Mouse (Mus musculus) MEL (cell line): ENCODE data around the gene Rif1. TPM values are rescaled to one million over a fixed set of nuclear protein-coding genes. Genes with fewer than 3 reads are reported as not detected.

Experiments
- DNase-seq: peaks from one replicate; pipeline ENCODE4 v3.0.0; 2011; ENCODE audit warnings: low read depth, low spot score
- H3K27ac ChIP-seq: 2 replicates; pipeline ENCODE4 v1.5.1; 2012; ENCODE audit warnings: low read depth, mild to moderate bottlenecking, control low read depth, low read length, moderate library complexity; ENCODE audit not compliant: control insufficient read depth
- H3K27me3 ChIP-seq, 2 experiments: fragments of 150-350 bp in 1 of 2; sonication (generic) in 1 of 2; 2 replicates each; pipeline ENCODE4 v1.6.1; 2012; ENCODE audit warnings: low read length in 2 of 2, mild to moderate bottlenecking in 2 of 2, improper control_type of control experiment in 1 of 2, moderate library complexity in 1 of 2; ENCODE audit not compliant: insufficient read depth in 2 of 2, control insufficient read depth in 1 of 2
- H3K36me3 ChIP-seq, 2 experiments: 2 replicates each; pipeline ENCODE4 v1.6.1; 2012 to 2014; ENCODE audit warnings: low read length in 2 of 2, improper control_type of control experiment in 1 of 2, inconsistent platforms in 1 of 2, mild to moderate bottlenecking in 1 of 2; ENCODE audit not compliant: insufficient read depth in 2 of 2, control insufficient read depth in 1 of 2
- H3K4me1 ChIP-seq, 2 experiments: fragments of 150-350 bp in 1 of 2; sonication (generic) in 1 of 2; 2 replicates each; pipeline ENCODE4 v1.6.1; 2012; ENCODE audit warnings: low read length in 2 of 2, improper control_type of control experiment in 1 of 2, mild to moderate bottlenecking in 1 of 2; ENCODE audit not compliant: insufficient read depth in 2 of 2, control insufficient read depth in 1 of 2
- H3K4me3 ChIP-seq, 2 experiments: fragments of 150-350 bp in 1 of 2; sonication (generic) in 1 of 2; 2 replicates each; pipeline ENCODE4 v1.5.1; 2012; ENCODE audit warnings: low read depth in 2 of 2, low read length in 2 of 2, mild to moderate bottlenecking in 2 of 2, moderate library complexity in 2 of 2, control low read depth in 1 of 2, improper control_type of control experiment in 1 of 2; ENCODE audit not compliant: control insufficient read depth in 1 of 2, insufficient read depth in 1 of 2
- H3K79me2 ChIP-seq: 2 replicates; pipeline ENCODE4 v1.6.1; 2012; ENCODE audit warnings: mild to moderate bottlenecking, low read length, moderate library complexity; ENCODE audit not compliant: control insufficient read depth, poor library complexity, insufficient read depth
- H3K9ac ChIP-seq: 2 replicates; pipeline ENCODE4 v1.6.1; 2012; ENCODE audit warnings: low read depth, mild to moderate bottlenecking, control low read depth, low read length, moderate library complexity; ENCODE audit not compliant: control insufficient read depth, poor library complexity, severe bottlenecking
- H3K9me3 ChIP-seq: fragments of 150-350 bp; sonication (generic); replicated peaks from 2 replicates; pipeline ENCODE4 v1.6.1; 2012; ENCODE audit warnings: mild to moderate bottlenecking, low read length, improper control_type of control experiment, moderate library complexity; ENCODE audit not compliant: insufficient read depth
- BHLHE40 ChIP-seq: IDR thresholded peaks from 2 replicates; pipeline ENCODE4 v1.6.1; 2012; ENCODE audit warnings: low read depth, mild to moderate bottlenecking, inconsistent platforms, low read length, improper control_type of control experiment, borderline replicate concordance
- CHD1 ChIP-seq: IDR thresholded peaks from 2 replicates; pipeline ENCODE4 v1.6.1; 2012; ENCODE audit warnings: low read depth, mild to moderate bottlenecking, inconsistent platforms, low read length, improper control_type of control experiment
- CTCF ChIP-seq, 3 experiments: IDR thresholded peaks in 2 of 3; conservative IDR thresholded peaks in 1 of 3; 2 replicates each; pipeline ENCODE4 v1.5.1; 2011 to 2012; ENCODE audit warnings: low read length in 3 of 3, low read depth in 2 of 3, mild to moderate bottlenecking in 2 of 3, improper control_type of control experiment in 1 of 3, inconsistent platforms in 1 of 3, mixed read lengths in 1 of 3, moderate library complexity in 1 of 3; ENCODE audit not compliant: control insufficient read depth in 1 of 3, insufficient read depth in 1 of 3, poor library complexity in 1 of 3, severe bottlenecking in 1 of 3
- E2F4 ChIP-seq: IDR thresholded peaks from 2 replicates; pipeline ENCODE4 v1.6.1; 2011; ENCODE audit warnings: low read depth, low read length, improper control_type of control experiment, borderline replicate concordance
- ELF1 ChIP-seq: IDR thresholded peaks from 2 replicates; pipeline ENCODE4 v1.6.1; 2014; ENCODE audit warnings: low read depth, mild to moderate bottlenecking, inconsistent platforms, low read length, improper control_type of control experiment, moderate library complexity
- EP300 ChIP-seq, 2 experiments: IDR thresholded peaks; 2 replicates each; pipeline ENCODE4 v1.6.1; 2011; ENCODE audit warnings: improper control_type of control experiment in 2 of 2, low read length in 2 of 2, low read depth in 1 of 2, mild to moderate bottlenecking in 1 of 2
- ETS1 ChIP-seq: IDR thresholded peaks from 2 replicates; pipeline ENCODE4 v1.6.1; 2012; ENCODE audit warnings: low read depth, mild to moderate bottlenecking, inconsistent platforms, low read length, improper control_type of control experiment, moderate library complexity
- GABPA ChIP-seq: IDR thresholded peaks from 2 replicates; pipeline ENCODE4 v1.6.1; 2012; ENCODE audit warnings: low read depth, mild to moderate bottlenecking, inconsistent platforms, low read length, improper control_type of control experiment, moderate library complexity
- GATA1 ChIP-seq: IDR thresholded peaks from 2 replicates; pipeline ENCODE4 v1.6.1; 2011; ENCODE audit warnings: low read depth, low read length, improper control_type of control experiment
- HCFC1 ChIP-seq: IDR thresholded peaks from 2 replicates; pipeline ENCODE4 v1.6.1; 2012; ENCODE audit warnings: low read depth, mild to moderate bottlenecking, inconsistent platforms, low read length, improper control_type of control experiment, moderate library complexity
- JUND ChIP-seq: IDR thresholded peaks from 2 replicates; pipeline ENCODE4 v1.6.1; 2011; ENCODE audit warnings: low read depth, mild to moderate bottlenecking, improper control_type of control experiment, low read length
- MAFK ChIP-seq: IDR thresholded peaks from 2 replicates; pipeline ENCODE4 v1.6.1; 2011; ENCODE audit warnings: low read depth, mild to moderate bottlenecking, low read length, improper control_type of control experiment, borderline replicate concordance
- MAZ ChIP-seq: IDR thresholded peaks from 2 replicates; pipeline ENCODE4 v1.6.1; 2012; ENCODE audit warnings: low read depth, mild to moderate bottlenecking, inconsistent platforms, low read length, improper control_type of control experiment
- MXI1 ChIP-seq: IDR thresholded peaks from 2 replicates; pipeline ENCODE4 v1.6.1; 2011; ENCODE audit warnings: mild to moderate bottlenecking, low read depth, low read length, improper control_type of control experiment
- MYC ChIP-seq: IDR thresholded peaks from 2 replicates; pipeline ENCODE4 v1.6.1; 2011; ENCODE audit warnings: low read depth, mild to moderate bottlenecking, low read length, improper control_type of control experiment, moderate library complexity
- NRF1 ChIP-seq: IDR thresholded peaks from 2 replicates; pipeline ENCODE4 v1.6.1; 2014; ENCODE audit warnings: low read depth, mild to moderate bottlenecking, inconsistent platforms, low read length, improper control_type of control experiment, moderate library complexity; ENCODE audit not compliant: poor library complexity, insufficient read depth, severe bottlenecking
- POLR2A ChIP-seq, 2 experiments: IDR thresholded peaks; 2 replicates each; pipeline ENCODE4 v1.6.1; 2011 to 2012; ENCODE audit warnings: low read length in 2 of 2, mild to moderate bottlenecking in 2 of 2, control low read depth in 1 of 2, improper control_type of control experiment in 1 of 2, low read depth in 1 of 2, moderate library complexity in 1 of 2; ENCODE audit not compliant: control insufficient read depth in 1 of 2, insufficient read depth in 1 of 2, poor library complexity in 1 of 2
- POLR2AphosphoS2 ChIP-seq: IDR thresholded peaks from 2 replicates; pipeline ENCODE4 v1.6.1; 2011; ENCODE audit warnings: low read length, improper control_type of control experiment
- RAD21 ChIP-seq: IDR thresholded peaks from 2 replicates; pipeline ENCODE4 v1.6.1; 2011; ENCODE audit warnings: mild to moderate bottlenecking, low read depth, low read length, improper control_type of control experiment
- SIN3A ChIP-seq: IDR thresholded peaks from 2 replicates; pipeline ENCODE4 v1.6.1; 2012; ENCODE audit warnings: low read length, improper control_type of control experiment, inconsistent platforms
- SMC3 ChIP-seq: IDR thresholded peaks from 2 replicates; pipeline ENCODE4 v1.6.1; 2011; ENCODE audit warnings: low read depth, low read length, improper control_type of control experiment
- TAL1 ChIP-seq: IDR thresholded peaks from 2 replicates; pipeline ENCODE4 v1.6.1; 2012; ENCODE audit warnings: mild to moderate bottlenecking, inconsistent platforms, low read length, moderate library complexity, mixed read lengths
- TBP ChIP-seq: IDR thresholded peaks from 2 replicates; pipeline ENCODE4 v1.8.0; 2011; ENCODE audit warnings: low read depth, low read length, improper control_type of control experiment
- UBTF ChIP-seq: IDR thresholded peaks from 2 replicates; pipeline ENCODE4 v1.6.1; 2012; ENCODE audit warnings: low read depth, mild to moderate bottlenecking, inconsistent platforms, low read length, improper control_type of control experiment, moderate library complexity, borderline replicate concordance; ENCODE audit not compliant: insufficient read depth
- USF1 ChIP-seq: IDR thresholded peaks from 2 replicates; pipeline ENCODE4 v1.6.1; 2014; ENCODE audit warnings: low read depth, mild to moderate bottlenecking, inconsistent platforms, low read length, improper control_type of control experiment, moderate library complexity
- ZC3H11A ChIP-seq: IDR thresholded peaks from 2 replicates; pipeline ENCODE4 v1.6.1; 2012; ENCODE audit warnings: low read depth, mild to moderate bottlenecking, inconsistent platforms, low read length, improper control_type of control experiment
- ZNF384 ChIP-seq: IDR thresholded peaks from 2 replicates; pipeline ENCODE4 v1.6.1; 2012; ENCODE audit warnings: low read depth, mild to moderate bottlenecking, inconsistent platforms, low read length, improper control_type of control experiment
- polyA plus RNA-seq, 2 experiments: library from polyadenylated mRNA; stranded (reverse) in 1 of 2; unstranded in 1 of 2; fragments of >175 nt in 1 of 2; fragments of >200 nt in 1 of 2; gene quantifications; 2 replicates each; pipeline versions ENCODE4 v1.2.1 to v1.2.4; 2012; ENCODE audit warnings: low replicate concordance in 2 of 2, low read depth in 1 of 2; ENCODE audit not compliant: insufficient read length in 2 of 2, insufficient read depth in 1 of 2, missing spikeins in 1 of 2
- total RNA-seq: library from RNA; depleted of rRNA; stranded (reverse); fragments of 300-350 nt; gene quantifications from 2 replicates; pipeline ENCODE4 v1.2.3, GENCODE M21; 2012

The Rif1 gene
- total and polyA plus RNA-seq, 3 experiments: 31.7 to 247 (median 44.3) TPM

DNA sequence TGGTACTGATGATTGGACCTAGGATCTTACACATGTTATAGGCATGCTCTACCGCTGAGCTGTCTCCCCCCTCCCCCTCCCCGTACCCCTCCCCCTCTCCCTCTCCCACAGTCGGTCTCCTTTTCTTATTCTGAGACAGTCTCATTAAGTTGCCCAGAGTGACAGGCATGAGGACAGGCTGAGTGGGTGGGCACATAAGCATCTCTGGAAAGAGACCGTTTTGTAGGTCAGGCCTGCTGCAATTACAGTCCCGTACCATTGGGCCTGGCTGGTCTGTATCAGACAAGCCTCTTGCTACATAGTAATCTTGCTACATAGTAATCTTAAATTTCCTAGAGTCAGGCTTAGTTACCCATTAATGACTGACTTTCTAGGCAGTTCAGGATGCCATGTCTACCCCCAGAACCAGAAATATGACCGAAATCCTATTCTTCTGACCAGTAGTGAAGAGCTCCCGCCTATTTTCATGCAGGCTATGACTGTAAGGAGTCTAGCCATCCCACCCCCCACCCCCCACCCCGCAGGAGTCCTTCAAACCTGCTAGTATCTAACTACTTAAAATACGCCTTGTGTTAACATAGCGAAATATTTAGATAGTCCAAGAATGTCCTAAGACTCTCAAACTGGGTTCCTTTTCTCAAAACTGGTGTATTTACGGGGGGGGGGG lies 35.6 kb upstream of the Rif1 start:
- H3K9me3 ChIP-seq: no peaks in the 10 kb centered on the region
- no peaks in the 10 kb centered on the region for H3K36me3 ChIP-seq
- no peak overlapping the region for H3K4me3 ChIP-seq

DNA sequence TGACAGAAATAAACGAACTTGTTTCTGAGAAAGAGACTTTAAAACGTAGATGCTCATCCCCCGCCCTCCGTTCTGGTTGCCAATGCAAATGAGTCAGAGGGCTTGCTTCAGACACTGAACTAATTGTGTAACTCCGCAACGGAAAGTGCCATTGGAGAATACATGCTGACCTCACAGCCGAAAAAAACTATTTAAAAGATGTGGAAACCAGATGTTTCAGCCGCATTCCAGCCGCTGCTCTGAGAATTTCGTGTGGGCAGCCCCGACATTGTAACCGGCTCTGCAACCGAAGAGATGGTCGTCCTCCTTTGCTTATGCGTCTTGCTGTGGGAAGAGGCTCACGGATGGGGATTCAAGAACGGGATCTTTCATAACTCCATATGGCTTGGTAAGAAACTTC lies 34.8 kb upstream of the Rif1 start, which contains the start of gene Tnfaip6:
Gene Tnfaip6 (plus strand): TSS at position 128 of the 400 bp plus-strand sequence.
- H3K27ac ChIP-seq: no peak within 1 kb of the TSS
- H3K9me3 ChIP-seq: no peaks in the 10 kb centered on the region
- TF ChIP-seq E2F4: no peak
- no peak for TF ChIP-seq CHD1
- no peak for TF ChIP-seq GATA1
- no peak for TF ChIP-seq ZC3H11A
- TF ChIP-seq MAFK: no peak
- no peak for TF ChIP-seq HCFC1
- no peak for TF ChIP-seq ELF1
- TF ChIP-seq ETS1: no peak
- no peak for TF ChIP-seq USF1
- no peak for TF ChIP-seq TAL1
- no peak for TF ChIP-seq RAD21
- no peak for TF ChIP-seq NRF1
- TF ChIP-seq MAZ: no peak
- no peak for TF ChIP-seq ZNF384
- no peak for TF ChIP-seq JUND
- no peak for TF ChIP-seq SMC3
- no peak within 1 kb of the TSS for H3K9ac ChIP-seq
- no peak within 1 kb of the TSS for H3K4me3 ChIP-seq
- no peaks in the 10 kb centered on the region for H3K4me1 ChIP-seq
- H3K36me3 ChIP-seq: no peaks in the 10 kb centered on the region
- peaks cover 7 to 11% of the 10 kb centered on the region in 2 experiments; a peak in 3 of 4 replicates for H3K27me3 ChIP-seq
- H3K79me2 ChIP-seq: no peaks in the 10 kb centered on the region
- no peak for DNase-seq

More for the DNA sequence above, 35.6 kb upstream of the Rif1 start:
- no peak for DNase-seq
- no peak overlapping the region for H3K9ac ChIP-seq
- H3K79me2 ChIP-seq: no peaks in the 10 kb centered on the region
- H3K4me1 ChIP-seq: no peaks in the 10 kb centered on the region
- TF ChIP-seq GABPA (no peak), POLR2A (IDR thresholded peaks at IDR 0.05; ENCODE audit: control insufficient read depth in 1 of 2, insufficient read depth in 1 of 2, low read depth in 1 of 2, low read length in 2 of 2, poor library complexity in 1 of 2) (no peak), SIN3A (no peak), UBTF (no peak), EP300 (IDR thresholded peaks at IDR 0.05; ENCODE audit: low read depth in 1 of 2, low read length in 2 of 2) (no peak), BHLHE40 (no peak), GATA1 (no peak), MXI1 (no peak), MAZ (no peak), JUND (no peak), TBP (no peak), ETS1 (no peak), MYC (no peak), ZC3H11A (no peak), E2F4 (no peak), CHD1 (no peak), POLR2AphosphoS2 (no peak), CTCF (IDR thresholded peaks at IDR 0.05 in 2 of 3, conservative IDR thresholded peaks at IDR 0.05 in 1 of 3; ENCODE audit: control insufficient read depth in 1 of 3, insufficient read depth in 1 of 3, low read depth in 2 of 3, low read length in 3 of 3, poor library complexity in 1 of 3, severe bottlenecking in 1 of 3) (no peak), RAD21 (no peak)
- H3K27me3 ChIP-seq: peaks cover 6 to 9% of the 10 kb centered on the region in 2 experiments; a peak in 3 of 4 replicates
- no peak overlapping the region for H3K27ac ChIP-seq
